Mouse (Mus musculus): ENCODE data around the gene Lmx1b. TPM values are rescaled to one million over a fixed set of nuclear protein-coding genes. Genes with fewer than 3 reads are reported as not detected.

Gene Lmx1b
- polyA plus RNA-seq, 1 experiment from 2014 or later = 0.95 TPM

GRCm38 (mm10) chr2:33633237-33633636 is 7.1 kb downstream of the Lmx1b start:
- H3K9me3 ChIP-seq (replicated peaks; ENCODE audit: control insufficient read depth, low read length, poor library complexity, severe bottlenecking) = no peaks in the 10 kb centered on the region
- 15% methylated on average over 5 of the region's 5 CpGs for WGBS
- H3K4me1 ChIP-seq (ENCODE audit: control insufficient read depth, insufficient read depth, low read length) = peaks cover 4% of the 10 kb centered on the region; the same call in 1 of the 2 replicates
- no peak overlapping the region for H3K4me2 ChIP-seq (ENCODE audit: low read length)
- no peak overlapping the region for H3K4me3 ChIP-seq (ENCODE audit: low read depth, low read length)
- H3K27me3 ChIP-seq (ENCODE audit: control insufficient read depth, insufficient read depth, low read depth, low read length) = peaks cover 67% of the 10 kb centered on the region
- ATAC-seq = no peak
- H3K9ac ChIP-seq (ENCODE audit: low read depth, low read length) = no peak overlapping the region
- H3K27ac ChIP-seq (ENCODE audit: low read length) = no peak overlapping the region
- no peaks in the 10 kb centered on the region for H3K36me3 ChIP-seq (ENCODE audit: control insufficient read depth, insufficient read depth, low read length)

- 8% methylated on average over 5 of the region's 5 CpGs for WGBS
- no peaks in the 10 kb centered on the region for H3K36me3 ChIP-seq (ENCODE audit: control insufficient read depth, insufficient read depth, low read length)
- ATAC-seq = no peak
- no peak overlapping the region for H3K9ac ChIP-seq (ENCODE audit: low read depth, low read length)
- no peaks in the 10 kb centered on the region for H3K9me3 ChIP-seq (replicated peaks; ENCODE audit: control insufficient read depth, low read length, poor library complexity, severe bottlenecking)
- H3K27me3 ChIP-seq (ENCODE audit: control insufficient read depth, insufficient read depth, low read depth, low read length) = peaks cover 66% of the 10 kb centered on the region
- H3K4me2 ChIP-seq (ENCODE audit: low read length) = no peak overlapping the region
- H3K4me3 ChIP-seq (ENCODE audit: low read depth, low read length) = no peak overlapping the region
- H3K27ac ChIP-seq (ENCODE audit: low read length) = no peak overlapping the region
- peaks cover 4% of the 10 kb centered on the region; the same call in 1 of the 2 replicates for H3K4me1 ChIP-seq (ENCODE audit: control insufficient read depth, insufficient read depth, low read length)
These were observed 7.7 kb downstream of the Lmx1b start for GRCm38 (mm10) chr2:33632551-33633059.

- Histone ChIP-seq H3K4me2 (ENCODE audit: low read length) (peak overlapping the region; percentile 19), H3K4me3 (ENCODE audit: low read depth, low read length) (peak overlapping the region; percentile 7; the same call in 1 of the 2 replicates), H3K27ac (ENCODE audit: low read length) (no peak overlapping the region; the same call in 1 of the 2 replicates), H3K9me3 (replicated peaks; ENCODE audit: control insufficient read depth, low read length, poor library complexity, severe bottlenecking) (no peaks in the 10 kb centered on the region), H3K9ac (ENCODE audit: low read depth, low read length) (0 out of 2 replicates have a peak overlapping the region, but pooled peaks have one; percentile 14), H3K4me1 (ENCODE audit: control insufficient read depth, insufficient read depth, low read length) (peaks cover 4% of the 10 kb centered on the region; the same call in 1 of the 2 replicates), H3K36me3 (ENCODE audit: control insufficient read depth, insufficient read depth, low read length) (no peaks in the 10 kb centered on the region), H3K27me3 (ENCODE audit: control insufficient read depth, insufficient read depth, low read depth, low read length) (peaks cover 69% of the 10 kb centered on the region)
- no peak for ATAC-seq
- WGBS = 1% methylated on average over 31 of the region's 31 CpGs
These were observed 8.5 kb downstream of the Lmx1b start for GRCm38 (mm10) chr2:33631708-33632343.

GRCm38 (mm10) chr2:33631022-33631707 is 9.1 kb downstream of the Lmx1b start:
- Histone ChIP-seq H3K27ac (ENCODE audit: low read length) (peak overlapping the region; percentile 38; the same call in 1 of the 2 replicates), H3K4me2 (ENCODE audit: low read length) (peak overlapping the region; percentile 39), H3K9me3 (replicated peaks; ENCODE audit: control insufficient read depth, low read length, poor library complexity, severe bottlenecking) (no peaks in the 10 kb centered on the region), H3K36me3 (ENCODE audit: control insufficient read depth, insufficient read depth, low read length) (no peaks in the 10 kb centered on the region), H3K27me3 (ENCODE audit: control insufficient read depth, insufficient read depth, low read depth, low read length) (peaks cover 71% of the 10 kb centered on the region), H3K4me3 (ENCODE audit: low read depth, low read length) (peak overlapping the region; percentile 11; the same call in 1 of the 2 replicates), H3K4me1 (ENCODE audit: control insufficient read depth, insufficient read depth, low read length) (peaks cover 7% of the 10 kb centered on the region; the same call in 1 of the 2 replicates), H3K9ac (ENCODE audit: low read depth, low read length) (0 out of 2 replicates have a peak overlapping the region, but pooled peaks have one; percentile 10)
- under 1% methylated on average over 40 of the region's 40 CpGs for WGBS
- no peak for ATAC-seq

- H3K4me2 ChIP-seq (ENCODE audit: low read length) = no peak overlapping the region
- no peak overlapping the region for H3K27ac ChIP-seq (ENCODE audit: low read length)
- no peak overlapping the region for H3K4me3 ChIP-seq (ENCODE audit: low read depth, low read length)
- H3K9me3 ChIP-seq (replicated peaks; ENCODE audit: control insufficient read depth, low read length, poor library complexity, severe bottlenecking) = no peaks in the 10 kb centered on the region
- 2% methylated on average over 34 of the region's 34 CpGs for WGBS
- no peak overlapping the region for H3K9ac ChIP-seq (ENCODE audit: low read depth, low read length)
- H3K4me1 ChIP-seq (ENCODE audit: control insufficient read depth, insufficient read depth, low read length) = peaks cover 8% of the 10 kb centered on the region; the same call in 1 of the 2 replicates
- ATAC-seq = peak; percentile 37; the same call in 1 of the 2 replicates
- no peaks in the 10 kb centered on the region for H3K36me3 ChIP-seq (ENCODE audit: control insufficient read depth, insufficient read depth, low read length)
- H3K27me3 ChIP-seq (ENCODE audit: control insufficient read depth, insufficient read depth, low read depth, low read length) = peaks cover 77% of the 10 kb centered on the region
These were observed 10.0 kb downstream of the Lmx1b start for GRCm38 (mm10) chr2:33630081-33631021.

- no peak overlapping the region for H3K9ac ChIP-seq (ENCODE audit: low read depth, low read length)
- no peak overlapping the region for H3K27ac ChIP-seq (ENCODE audit: low read length)
These were observed 10.7 kb downstream of the Lmx1b start for GRCm38 (mm10) chr2:33629641-33630040.

GRCm38 (mm10) chr2:33628791-33629190 is 11.5 kb downstream of the Lmx1b start:
- Histone ChIP-seq H3K36me3 (ENCODE audit: control insufficient read depth, insufficient read depth, low read length) (no peaks in the 10 kb centered on the region), H3K9ac (ENCODE audit: low read depth, low read length) (no peak overlapping the region), H3K4me1 (ENCODE audit: control insufficient read depth, insufficient read depth, low read length) (peaks cover 8% of the 10 kb centered on the region; the same call in 1 of the 2 replicates), H3K27ac (ENCODE audit: low read length) (no peak overlapping the region), H3K4me2 (ENCODE audit: low read length) (no peak overlapping the region), H3K27me3 (ENCODE audit: control insufficient read depth, insufficient read depth, low read depth, low read length) (peaks cover 72% of the 10 kb centered on the region), H3K4me3 (ENCODE audit: low read depth, low read length) (no peak overlapping the region), H3K9me3 (replicated peaks; ENCODE audit: control insufficient read depth, low read length, poor library complexity, severe bottlenecking) (no peaks in the 10 kb centered on the region)
- WGBS = 5% methylated on average over 16 of the region's 16 CpGs
- no peak for ATAC-seq

More at GRCm38 (mm10) chr2:33629641-33630040, 10.7 kb downstream of the Lmx1b start:
- Histone ChIP-seq H3K4me1 (ENCODE audit: control insufficient read depth, insufficient read depth, low read length) (peaks cover 8% of the 10 kb centered on the region; the same call in 1 of the 2 replicates), H3K4me2 (ENCODE audit: low read length) (no peak overlapping the region), H3K27me3 (ENCODE audit: control insufficient read depth, insufficient read depth, low read depth, low read length) (peaks cover 75% of the 10 kb centered on the region), H3K4me3 (ENCODE audit: low read depth, low read length) (no peak overlapping the region), H3K9me3 (replicated peaks; ENCODE audit: control insufficient read depth, low read length, poor library complexity, severe bottlenecking) (no peaks in the 10 kb centered on the region), H3K36me3 (ENCODE audit: control insufficient read depth, insufficient read depth, low read length) (no peaks in the 10 kb centered on the region)
- 6% methylated on average over 6 of the region's 6 CpGs for WGBS
- no peak for ATAC-seq

- ATAC-seq = no peak
- H3K9ac ChIP-seq (ENCODE audit: low read depth, low read length) = no peak overlapping the region
- no peaks in the 10 kb centered on the region for H3K36me3 ChIP-seq (ENCODE audit: control insufficient read depth, insufficient read depth, low read length)
- 18% methylated on average over 10 of the region's 10 CpGs for WGBS
- no peak overlapping the region for H3K4me3 ChIP-seq (ENCODE audit: low read depth, low read length)
- H3K27ac ChIP-seq (ENCODE audit: low read length) = no peak overlapping the region
- no peak overlapping the region for H3K4me2 ChIP-seq (ENCODE audit: low read length)
- no peaks in the 10 kb centered on the region for H3K9me3 ChIP-seq (replicated peaks; ENCODE audit: control insufficient read depth, low read length, poor library complexity, severe bottlenecking)
- H3K27me3 ChIP-seq (ENCODE audit: control insufficient read depth, insufficient read depth, low read depth, low read length) = peaks cover 70% of the 10 kb centered on the region
- H3K4me1 ChIP-seq (ENCODE audit: control insufficient read depth, insufficient read depth, low read length) = peaks cover 8% of the 10 kb centered on the region; the same call in 1 of the 2 replicates
These were observed 13.3 kb downstream of the Lmx1b start for GRCm38 (mm10) chr2:33627058-33627375.
